Mouse (Mus musculus) heart, postnatal 25 days (tissue): ENCODE measurements around the gene Dnase1l2. TPM values are rescaled to one million over a fixed set of nuclear protein-coding genes. Genes with fewer than 3 reads are reported as not detected.
"Not testable (repeated sequence)": the region's sequence is repeated elsewhere in the genome, so short reads cannot be mapped to it uniquely, and the experiment has no call there.

Source experiments
- DNase-seq: peaks from one replicate; pipeline ENCODE4 v3.0.0; 2022; ENCODE audit warnings: low spot score
- intact Hi-C: fragments of 180-260 bp; cut with DNase I; formaldehyde crosslinking; loops from one replicate; pipeline ENCODE4 v1.15.1; 2025
- total RNA-seq, 2 experiments: library from RNA; stranded (reverse); gene quantifications; 2 replicates each; pipeline ENCODE4 v1.2.3; 2021

Gene Dnase1l2
- total RNA-seq, 2 experiments from 2014 or later = 0.78 to 1.2 TPM

DNA sequence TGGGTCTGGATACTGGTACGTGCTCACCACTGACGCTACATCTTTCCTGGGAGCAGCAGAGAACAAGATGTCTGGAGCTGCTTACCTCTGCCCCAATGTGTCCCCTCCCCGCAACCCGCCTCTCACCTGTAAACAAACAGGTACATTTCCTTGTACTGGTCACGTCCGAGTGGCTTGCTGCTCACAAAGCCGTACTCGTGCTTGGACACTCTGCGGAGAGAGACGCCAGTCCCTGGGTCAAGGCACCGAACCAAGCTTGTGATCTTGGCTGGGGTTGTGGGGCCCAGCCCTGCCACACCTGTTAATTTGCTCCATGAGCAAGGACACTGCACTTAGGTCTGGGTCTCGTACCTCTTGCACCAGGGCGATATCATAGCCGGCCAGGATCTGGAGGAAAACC is 798 bp downstream of the Dnase1l2 start:
- DNase-seq = no peak
- intact Hi-C loops = no loop called here

- intact Hi-C loops = no loop called here
- no peak for DNase-seq
These were observed 1.8 kb downstream of the Dnase1l2 start for GRCm38 (mm10) chr17:24441148-24441547.

DNA sequence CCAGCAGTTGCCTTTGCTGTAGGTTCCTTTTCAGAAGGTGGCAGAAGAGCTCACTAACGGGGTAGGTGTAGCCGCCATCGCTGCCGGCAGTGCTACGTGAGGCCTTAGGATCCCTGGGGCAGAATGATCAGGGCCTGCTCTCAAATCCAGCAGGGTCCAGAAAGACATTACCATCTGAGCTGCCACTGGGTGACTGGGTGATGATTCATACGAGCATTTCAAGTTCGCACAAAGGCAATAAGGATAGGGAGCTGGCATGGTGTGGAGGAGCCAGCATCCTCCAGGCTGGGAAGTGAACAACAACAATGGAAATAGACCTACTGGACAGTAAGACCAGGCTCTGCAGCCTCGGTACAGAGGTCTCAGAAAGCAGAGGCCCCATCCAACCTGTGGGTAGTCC is 2.5 kb downstream of the Dnase1l2 start:
- no peak for DNase-seq
- intact Hi-C loops = no loop called here

- intact Hi-C loops = no loop called here
- no peak for DNase-seq
These were observed 5.9 kb downstream of the Dnase1l2 start for GRCm38 (mm10) chr17:24437016-24437415.

GRCm38 (mm10) chr17:24429201-24429983 is 13.5 kb downstream of the Dnase1l2 start:
- no peak for DNase-seq
- intact Hi-C loops = no loop called here

DNA sequence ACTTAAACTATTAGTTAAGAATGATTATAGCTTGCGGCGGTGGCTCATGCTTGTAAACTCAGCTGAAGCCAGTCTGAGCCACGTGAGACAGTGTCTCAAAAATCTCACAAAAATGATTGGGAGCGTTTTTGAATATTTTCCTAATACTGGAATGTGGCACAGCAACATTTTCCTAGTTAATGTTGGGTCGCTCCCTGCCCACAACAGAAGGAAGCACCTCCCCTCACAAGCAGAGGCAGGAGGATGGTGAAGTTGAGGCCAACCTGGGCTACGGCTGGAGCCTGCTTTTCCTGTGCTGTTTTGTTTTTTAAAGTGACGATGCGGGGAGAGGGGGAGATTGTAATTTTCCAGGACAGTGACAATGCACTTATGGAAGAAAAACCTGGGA is 15.7 kb downstream of the Dnase1l2 start:
- no peak for DNase-seq
- intact Hi-C loops = no loop called here

DNA sequence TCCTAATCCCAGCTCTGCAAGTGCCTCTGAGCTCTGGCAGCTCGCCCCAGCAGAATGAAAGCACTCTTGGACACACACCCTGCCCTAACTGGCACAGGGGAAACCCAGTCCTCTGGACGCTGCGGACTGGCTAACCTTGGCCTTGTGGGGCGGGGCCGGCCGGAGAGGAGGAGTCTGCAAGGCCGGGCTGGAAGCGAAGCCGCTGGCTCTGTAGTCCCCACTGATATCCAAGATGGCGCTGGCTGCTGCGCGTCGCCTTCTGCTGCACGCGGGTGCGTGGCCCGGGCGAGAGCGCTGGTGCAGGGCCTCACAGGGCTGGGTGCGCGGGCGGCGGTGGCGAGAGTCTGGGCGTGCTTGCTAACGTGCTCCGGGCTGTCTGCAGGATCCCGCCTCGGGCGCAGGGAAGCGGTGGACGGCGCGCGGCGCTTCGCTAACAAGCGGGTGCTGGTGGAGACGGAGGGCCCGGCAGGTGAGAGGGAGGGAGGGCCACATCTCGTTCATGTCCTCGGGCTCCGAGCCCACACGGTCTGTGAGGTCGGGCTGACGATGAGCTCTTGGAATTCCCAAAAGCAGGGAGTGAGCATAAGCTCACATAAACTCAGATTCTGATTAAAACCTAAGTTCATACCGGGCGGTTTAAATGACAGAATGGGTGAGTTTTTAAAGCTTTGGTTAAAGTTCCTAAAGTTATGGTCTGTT is 16.3 kb downstream of the Dnase1l2 start, which contains the start of gene Eci1:
TSS of gene Eci1 (plus strand) at position 171 of the 699 bp plus-strand sequence.
- DNase-seq = peak; percentile 92
- intact Hi-C loops = no loop called here

DNA sequence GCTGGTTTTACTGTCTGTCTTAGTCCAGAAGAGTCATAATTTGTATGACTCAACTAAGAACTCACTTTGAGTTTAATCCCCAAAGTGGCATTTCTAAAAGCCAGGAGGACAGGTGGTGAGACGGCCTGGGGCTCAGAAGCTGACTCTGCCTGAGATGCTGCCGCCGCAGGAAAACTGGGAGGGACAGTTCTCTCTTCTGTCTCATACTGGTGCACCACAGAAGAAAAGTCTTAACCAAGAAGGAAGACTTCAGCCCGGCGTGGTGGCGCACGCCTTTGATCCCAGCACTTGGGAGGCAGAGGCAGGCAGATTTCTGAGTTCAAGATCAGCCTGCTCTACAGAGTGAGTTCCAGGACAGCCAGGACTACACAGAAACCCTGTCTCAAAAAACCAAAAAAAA is 17.0 kb downstream of the Dnase1l2 start:
- no peak for DNase-seq
- intact Hi-C loops = no loop called here

DNA sequence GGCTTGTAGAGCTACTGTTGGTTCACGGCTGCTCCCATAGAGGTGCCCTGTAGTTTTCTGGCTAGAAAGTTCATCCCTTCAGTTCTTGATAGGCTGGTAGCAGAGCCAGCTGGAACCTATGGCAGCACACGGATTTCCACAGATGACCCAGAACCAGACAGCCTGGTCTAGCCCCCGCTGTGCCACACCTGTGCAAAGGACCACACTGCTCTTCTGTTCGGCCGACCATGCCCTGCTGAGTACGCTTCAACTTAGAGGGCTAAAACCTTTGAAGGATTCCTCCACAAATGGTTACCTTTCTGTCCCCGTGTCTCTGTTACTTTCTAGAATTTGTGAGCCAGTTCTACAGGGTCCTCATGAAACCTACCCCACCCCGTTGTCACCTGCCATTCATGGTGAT is 17.6 kb downstream of the Dnase1l2 start:
- intact Hi-C loops = not testable (repeated sequence)

GRCm38 (mm10) chr17:24424489-24424888 is 18.4 kb downstream of the Dnase1l2 start:
- DNase-seq = no peak
- intact Hi-C loops = no loop called here

More for the DNA sequence above, 17.6 kb downstream of the Dnase1l2 start:
- not testable (repeated sequence) for DNase-seq

DNA sequence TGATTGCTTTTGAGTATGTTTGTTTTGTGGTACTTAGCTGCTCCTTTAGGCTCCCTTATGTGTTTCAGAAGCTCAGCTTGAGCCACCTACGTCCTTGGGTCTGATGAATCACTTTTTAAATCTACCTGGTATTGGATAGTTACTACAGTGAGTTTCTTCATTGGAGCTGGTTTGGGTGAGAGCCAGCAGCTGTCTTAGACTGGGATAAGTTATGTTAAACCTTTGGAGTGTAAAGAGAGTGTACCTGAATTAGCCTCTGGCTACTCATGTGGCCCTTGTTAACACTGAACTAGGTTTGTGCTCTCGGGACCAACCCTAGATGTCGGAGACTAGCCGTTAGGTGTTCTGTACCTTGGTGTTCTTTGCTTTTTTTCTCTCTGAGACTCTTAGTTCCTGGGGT is 19.8 kb downstream of the Dnase1l2 start:
- no peak for DNase-seq
- intact Hi-C loops = no loop called here

- DNase-seq = no peak
- intact Hi-C loops = loop anchor here (5.0 kb wide), 1 partner anchor 36 kb away; no protein-coding TSS in a partner anchor
These were observed 26.8 kb downstream of the Dnase1l2 start for GRCm38 (mm10) chr17:24416051-24416652.

DNA sequence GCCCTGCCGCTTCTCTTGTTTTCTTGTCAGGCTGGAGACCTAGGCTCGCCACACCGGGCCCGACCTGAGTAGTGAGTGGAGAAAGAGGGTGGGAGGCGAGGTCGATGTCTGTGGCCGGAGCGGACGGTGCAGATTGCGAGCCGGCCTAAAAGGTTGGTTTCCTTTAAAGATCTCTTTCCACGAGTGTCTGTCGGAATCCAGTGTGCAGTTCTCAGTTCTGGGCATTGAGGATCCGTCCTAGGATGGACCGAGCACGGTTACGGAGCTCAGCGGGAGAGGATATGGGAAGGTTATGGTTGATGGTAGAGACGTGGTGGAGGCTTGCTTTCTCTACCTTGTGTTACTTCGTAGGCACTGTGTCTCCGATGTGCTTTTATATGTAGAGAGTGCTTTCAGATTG is 27.9 kb downstream of the Dnase1l2 start:
- intact Hi-C loops = loop anchor here (5.0 kb wide), 1 partner anchor 37 kb away; no protein-coding TSS in a partner anchor
- DNase-seq = no peak

GRCm38 (mm10) chr17:24414230-24414976 is 28.5 kb downstream of the Dnase1l2 start, which contains the start of gene Rnps1:
Gene Rnps1 (plus strand): TSS chr17:24414565.
- intact Hi-C loops = no loop called here
- peak; percentile 87 for DNase-seq

GRCm38 (mm10) chr17:24413557-24414211 is 29.2 kb downstream of the Dnase1l2 start:
- DNase-seq = no peak
- intact Hi-C loops = no loop called here

DNA sequence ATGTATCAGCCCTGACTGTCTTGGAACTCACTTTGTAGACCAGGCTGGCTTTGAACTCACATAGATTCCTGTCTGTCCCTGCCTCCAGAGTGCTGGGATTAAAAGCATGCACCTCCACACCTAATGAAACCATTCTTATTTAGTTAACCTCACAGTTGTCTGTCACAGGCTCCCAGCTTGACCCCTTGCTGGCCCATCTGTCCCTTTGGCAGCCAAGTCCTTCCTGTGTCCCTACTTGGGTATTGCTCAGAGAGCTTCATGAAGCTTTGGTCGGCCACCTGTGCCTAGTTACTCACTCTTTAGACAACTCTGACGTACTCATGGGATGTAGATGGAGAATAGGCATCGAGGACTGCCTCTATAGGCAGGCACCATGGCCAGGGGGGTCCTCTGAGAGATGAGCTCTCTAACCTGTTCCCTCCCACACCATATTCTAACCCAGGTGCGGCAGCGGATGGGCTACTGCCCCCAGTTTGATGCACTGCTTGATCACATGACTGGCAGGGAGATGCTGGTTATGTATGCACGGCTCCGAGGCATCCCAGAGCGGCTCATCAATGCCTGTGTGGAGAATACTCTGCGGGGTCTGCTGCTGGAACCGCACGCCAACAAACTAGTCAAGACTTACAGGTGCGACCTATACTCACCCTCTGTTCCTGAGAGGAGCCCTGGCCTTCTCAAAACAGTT is 35.6 kb downstream of the Dnase1l2 start:
- intact Hi-C loops = no loop called here
- DNase-seq = no peak

- DNase-seq = no peak
These were observed 40.5 kb downstream of the Dnase1l2 start for GRCm38 (mm10) chr17:24402371-24402770.

GRCm38 (mm10) chr17:24394456-24394855 is 48.4 kb downstream of the Dnase1l2 start:
- no peak for DNase-seq
- intact Hi-C loops = loop anchor here (5.0 kb wide), 1 partner anchor 242 kb away; the partner anchor contains the start of gene Pdpk1

More at GRCm38 (mm10) chr17:24402371-24402770, 40.5 kb downstream of the Dnase1l2 start:
- intact Hi-C loops = no loop called here

DNA sequence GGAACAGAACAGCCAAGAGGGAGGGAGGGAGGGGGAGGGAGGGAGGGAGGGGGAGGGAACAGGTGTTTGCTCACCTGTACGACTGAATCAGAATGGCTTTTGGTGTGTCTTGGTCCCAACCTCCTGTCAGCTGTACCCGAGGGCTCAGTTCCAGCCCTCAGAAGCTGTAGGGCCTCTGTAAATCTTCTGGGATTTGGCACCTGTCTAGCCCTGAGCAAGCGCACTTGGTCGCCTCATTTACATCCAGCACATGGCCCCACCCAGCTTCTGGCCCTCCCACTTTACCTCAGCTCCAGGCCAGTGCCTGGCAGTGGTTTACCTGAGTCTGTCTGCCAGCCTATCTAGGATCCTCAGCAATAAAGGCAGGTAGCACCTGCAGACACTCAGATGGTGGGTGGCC is 49.4 kb downstream of the Dnase1l2 start:
- intact Hi-C loops = loop anchor here (5.0 kb wide), 1 partner anchor 241 kb away; the partner anchor contains the start of gene Pdpk1
- DNase-seq = no peak
